Mouse (Mus musculus) intestine, embryonic 14.5 days (tissue): Measurements from ENCODE around the gene Gm26727. TPM values are rescaled to one million over a fixed set of nuclear protein-coding genes. Genes with fewer than 3 reads are reported as not detected.
"Not testable (repeated sequence)": the region's sequence is repeated elsewhere in the genome, so short reads cannot be mapped to it uniquely, and the experiment has no call there.

Experiments
- ATAC-seq: fragments of 200-750 bp; cut with Nextera tagmentation; replicated peaks from 2 replicates; pipeline ENCODE4 v1.8.0; 2017; ENCODE audit warnings: low read depth, moderate number of reproducible peaks, moderate TSS enrichment, moderate library complexity; ENCODE audit not compliant: low FRiP score, low TSS enrichment
- DNase-seq: peaks from one replicate; pipeline ENCODE4 v3.0.0-alpha.2; 2018; ENCODE audit warnings: low spot score
- H3K27ac ChIP-seq: fragments of 300-500 bp; sonication (generic); 2 replicates; pipeline ENCODE4 v1.5.1; 2014; ENCODE audit warnings: low read depth, mild to moderate bottlenecking, control low read depth
- H3K27me3 ChIP-seq: fragments of 300-500 bp; sonication (generic); replicated peaks from 2 replicates; pipeline ENCODE4 v1.6.1; 2014; ENCODE audit warnings: low read length, control low read depth; ENCODE audit not compliant: control insufficient read depth, insufficient read depth
- H3K36me3 ChIP-seq: fragments of 300-500 bp; sonication (generic); 2 replicates; pipeline ENCODE4 v1.6.1; 2014; ENCODE audit warnings: low read length, control low read depth; ENCODE audit not compliant: control insufficient read depth, insufficient read depth
- H3K4me1 ChIP-seq: fragments of 300-500 bp; sonication (generic); replicated peaks from 2 replicates; pipeline ENCODE4 v1.6.1; 2014; ENCODE audit warnings: low read length, control low read depth, mixed read lengths; ENCODE audit not compliant: control insufficient read depth, insufficient read depth
- H3K4me2 ChIP-seq: fragments of 300-500 bp; sonication (generic); 2 replicates; pipeline ENCODE4 v1.6.1; 2014; ENCODE audit warnings: low read length
- H3K4me3 ChIP-seq: fragments of 300-500 bp; sonication (generic); 2 replicates; pipeline ENCODE4 v1.5.1; 2014; ENCODE audit warnings: low read depth, low read length, control low read depth, mixed read lengths
- H3K9ac ChIP-seq: fragments of 300-500 bp; sonication (generic); 2 replicates; pipeline ENCODE4 v1.6.1; 2014; ENCODE audit warnings: mild to moderate bottlenecking, low read length
- H3K9me3 ChIP-seq: fragments of 300-500 bp; sonication (generic); 2 replicates; pipeline ENCODE4 v1.6.1; 2016; ENCODE audit warnings: low read length, control low read depth; ENCODE audit not compliant: control insufficient read depth
- WGBS: fragments of 180-500 bp; shearing (Covaris S2); extraction: QIAGEN DNeasy Blood & Tissue Kit; methylation state at CpG from one replicate; pipeline ENCODE4 v1.1.7; 2014; 5-methylcytosine and 5-hydroxymethylcytosine counted together
- polyA plus RNA-seq: library from polyadenylated mRNA; unstranded; fragments of >200 nt; fragmentation: Nextera tagmentation; extraction: Ambion mirVana; gene quantifications from 2 replicates; pipeline ENCODE4 v1.2.1, GENCODE M21; 2014

Gene Gm26727
- not detected in 2 replicates for polyA plus RNA-seq

DNA sequence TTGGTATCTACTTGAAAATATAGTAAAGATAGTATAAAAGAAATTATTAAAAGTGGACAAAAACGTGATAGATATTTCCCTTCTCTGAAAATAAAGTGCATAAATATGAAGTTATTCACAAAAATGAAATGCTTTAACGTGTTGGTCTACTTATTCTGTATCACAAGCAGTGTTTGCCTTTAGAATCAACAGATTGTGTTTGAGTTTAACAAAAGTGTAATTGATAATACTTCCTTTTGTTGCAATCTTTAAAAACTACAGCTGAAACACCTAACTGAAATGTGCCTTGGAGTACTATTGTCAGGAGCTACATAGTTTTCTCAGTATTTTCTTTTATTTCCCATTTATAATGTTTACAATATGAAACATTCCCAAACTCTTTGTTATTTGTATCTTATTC, at the start of gene Gm26727:
Gene Gm26727 (minus strand): TSS at position 101 of the 400 bp plus-strand sequence.
- Histone ChIP-seq H3K9ac (no peak within 1 kb of the TSS), H3K9me3 (no peaks in the 10 kb centered on the region), H3K4me1 (no peaks in the 10 kb centered on the region), H3K27ac (no peak within 1 kb of the TSS), H3K27me3 (no peaks in the 10 kb centered on the region), H3K36me3 (no peaks in the 10 kb centered on the region), H3K4me2 (no peak within 1 kb of the TSS), H3K4me3 (no peak within 1 kb of the TSS)
- WGBS, result 60% methylated on average over 2 of the region's 2 CpGs
- ATAC-seq (no peak), DNase-seq (no peak)

DNA sequence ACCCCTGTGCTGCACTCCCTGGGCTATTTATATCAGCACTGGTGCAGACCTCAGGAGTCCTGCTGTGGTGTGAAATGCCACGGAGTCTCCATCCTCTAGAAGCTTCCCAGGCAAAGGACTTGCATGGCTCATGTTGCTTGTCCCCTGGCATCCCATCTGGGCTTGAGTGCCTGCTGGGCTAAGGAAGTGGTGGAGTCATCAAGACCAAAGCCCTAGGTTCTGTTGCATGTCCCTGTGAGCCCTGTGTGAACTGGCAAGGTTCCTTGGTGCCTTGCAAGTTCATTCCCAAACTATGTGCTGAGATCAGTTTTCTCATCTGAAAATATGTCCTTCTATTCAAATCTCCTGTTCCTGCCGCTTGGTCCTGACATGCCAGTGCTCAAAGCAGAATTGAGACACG, 48.1 kb upstream of the Gm26727 start:
- Histone ChIP-seq H3K9ac (no peak overlapping the region), H3K36me3 (no peaks in the 10 kb centered on the region), H3K9me3 (no peaks in the 10 kb centered on the region), H3K27ac (no peak overlapping the region), H3K4me2 (no peak overlapping the region), H3K4me3 (no peak overlapping the region), H3K27me3 (no peaks in the 10 kb centered on the region), H3K4me1 (no peaks in the 10 kb centered on the region)
- 65% methylated on average over 3 of the region's 3 CpGs for WGBS
- ATAC-seq (no peak), DNase-seq (no peak)

DNA sequence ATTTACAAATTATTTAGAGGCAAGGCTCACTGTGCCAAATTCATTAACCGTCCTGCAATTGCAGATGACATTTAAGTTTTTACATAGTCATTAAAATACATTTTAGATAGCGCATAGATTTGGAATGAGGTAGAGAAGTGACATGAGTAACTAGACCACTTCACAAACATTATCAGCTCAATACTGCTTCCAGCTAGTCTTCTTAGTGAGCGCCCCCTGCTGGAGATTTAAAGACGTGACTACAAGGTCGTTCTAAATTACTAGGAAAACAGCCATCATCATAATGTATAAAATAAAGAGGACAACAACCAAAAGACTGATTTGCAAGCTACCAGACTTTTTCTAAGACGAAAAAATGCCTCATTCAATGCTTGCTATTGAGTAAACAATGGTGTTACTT, 44.8 kb upstream of the Gm26727 start:
- ATAC-seq, result no peak
- no peak for DNase-seq
- H3K4me1 ChIP-seq, result no peaks in the 10 kb centered on the region
- WGBS, result 20% methylated on average over 6 of the region's 6 CpGs
- H3K27me3 ChIP-seq, result no peaks in the 10 kb centered on the region
- H3K4me2 ChIP-seq, result no peak overlapping the region
- no peak overlapping the region for H3K4me3 ChIP-seq
- H3K36me3 ChIP-seq, result no peaks in the 10 kb centered on the region
- no peaks in the 10 kb centered on the region for H3K9me3 ChIP-seq
- H3K9ac ChIP-seq, result no peak overlapping the region
- H3K27ac ChIP-seq, result no peak overlapping the region

DNA sequence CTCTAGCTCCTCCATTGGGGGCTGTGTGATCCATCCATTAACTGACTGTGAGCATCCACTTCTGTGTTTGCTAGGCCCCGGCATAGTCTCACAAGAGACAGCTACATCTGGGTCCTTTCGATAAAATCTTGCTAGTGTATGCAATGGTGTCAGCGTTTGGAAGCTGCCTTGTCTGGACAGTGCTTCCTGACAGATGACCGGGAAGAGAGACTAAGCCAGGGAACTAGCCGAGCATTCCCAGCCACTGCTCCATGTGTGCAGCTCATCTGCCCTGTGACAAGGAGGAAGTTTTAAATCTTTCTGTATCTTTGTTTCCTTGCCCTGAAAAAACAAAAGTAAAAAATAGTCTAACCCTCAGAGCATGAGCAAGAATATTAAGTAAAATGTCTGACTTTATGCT, 37.0 kb upstream of the Gm26727 start:
- not testable (repeated sequence) for H3K9me3 ChIP-seq, H3K27me3 ChIP-seq, ATAC-seq, H3K9ac ChIP-seq, H3K36me3 ChIP-seq, H3K27ac ChIP-seq, H3K4me3 ChIP-seq, H3K4me1 ChIP-seq, H3K4me2 ChIP-seq, DNase-seq
- 46% methylated on average over 5 of the region's 5 CpGs for WGBS

DNA sequence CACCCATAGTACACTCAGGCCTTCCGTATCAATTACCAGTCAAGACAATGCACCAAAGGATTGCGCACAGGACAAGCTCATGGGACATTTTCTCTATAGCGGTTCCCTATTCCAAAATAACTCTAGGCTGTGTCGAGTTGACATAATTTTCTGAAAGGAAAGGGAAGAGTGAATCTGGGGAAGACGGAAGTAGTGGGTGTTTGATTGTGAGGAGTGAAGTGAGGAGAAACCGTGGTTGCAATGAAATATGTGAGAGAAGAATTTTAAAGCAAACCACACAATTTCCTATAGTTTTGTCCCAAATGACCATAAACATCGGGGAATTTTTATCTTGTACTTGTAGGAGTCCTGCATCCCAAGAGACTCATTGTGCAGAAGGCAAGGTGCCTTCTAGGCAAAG, 34.1 kb upstream of the Gm26727 start:
- no peak for ATAC-seq
- H3K4me3 ChIP-seq, result no peak overlapping the region
- no peaks in the 10 kb centered on the region for H3K4me1 ChIP-seq
- no peak overlapping the region for H3K27ac ChIP-seq
- H3K27me3 ChIP-seq, result no peaks in the 10 kb centered on the region
- H3K36me3 ChIP-seq, result no peaks in the 10 kb centered on the region
- no peaks in the 10 kb centered on the region for H3K9me3 ChIP-seq
- WGBS, result 90% methylated on average over 7 of the region's 7 CpGs
- H3K9ac ChIP-seq, result no peak overlapping the region
- no peak for DNase-seq
- H3K4me2 ChIP-seq, result no peak overlapping the region

DNA sequence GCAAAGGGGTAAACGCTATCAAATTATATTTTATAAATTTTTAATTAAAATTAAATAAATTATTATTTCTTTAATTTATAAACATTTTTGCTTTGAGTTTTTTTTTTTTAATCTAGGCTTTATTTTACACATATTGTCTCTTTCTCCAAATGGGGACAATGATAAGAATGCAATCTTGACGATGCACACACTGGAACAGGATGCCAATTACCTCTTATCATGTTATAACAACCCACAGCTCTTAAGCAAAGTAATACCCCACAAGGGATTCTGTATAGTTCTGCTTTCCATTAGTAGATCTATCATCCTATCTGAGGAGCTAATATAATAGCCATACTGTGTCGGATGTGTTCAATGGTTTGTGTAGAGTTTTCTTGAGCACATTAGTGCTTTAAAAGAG, 27.9 kb upstream of the Gm26727 start:
- no peak for ATAC-seq
- no peaks in the 10 kb centered on the region for H3K9me3 ChIP-seq
- no peak overlapping the region for H3K4me2 ChIP-seq
- no peak overlapping the region for H3K9ac ChIP-seq
- H3K36me3 ChIP-seq, result no peaks in the 10 kb centered on the region
- H3K27ac ChIP-seq, result no peak overlapping the region
- H3K4me1 ChIP-seq, result no peaks in the 10 kb centered on the region
- WGBS, result 82% methylated on average over 3 of the region's 3 CpGs
- H3K4me3 ChIP-seq, result no peak overlapping the region
- DNase-seq, result no peak
- H3K27me3 ChIP-seq, result no peaks in the 10 kb centered on the region

DNA sequence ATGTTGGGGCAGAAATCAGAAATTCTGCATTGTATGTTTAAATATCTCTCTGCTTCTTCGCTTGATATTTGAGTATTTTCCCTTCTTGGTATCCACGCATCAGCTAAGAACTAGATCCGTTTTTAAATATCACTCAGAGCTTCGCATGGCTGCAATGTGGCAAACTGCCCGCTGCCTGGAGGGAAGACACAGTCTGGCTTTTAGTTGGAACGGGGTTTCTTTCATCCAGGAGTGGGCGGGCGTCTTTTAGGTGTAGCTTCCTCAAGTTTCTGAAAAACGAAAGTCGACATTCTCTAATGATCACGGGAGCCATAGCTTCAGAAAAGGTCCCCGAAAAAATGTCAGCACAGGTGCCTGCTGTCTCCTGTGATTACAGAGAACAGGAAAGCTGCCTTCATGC, 14.2 kb upstream of the Gm26727 start:
- H3K27me3 ChIP-seq, result no peaks in the 10 kb centered on the region
- no peak overlapping the region for H3K4me3 ChIP-seq
- no peak overlapping the region for H3K27ac ChIP-seq
- H3K9ac ChIP-seq, result no peak overlapping the region
- no peaks in the 10 kb centered on the region for H3K36me3 ChIP-seq
- no peaks in the 10 kb centered on the region for H3K4me1 ChIP-seq
- no peak overlapping the region for H3K4me2 ChIP-seq
- DNase-seq, result no peak
- 65% methylated on average over 12 of the region's 12 CpGs for WGBS
- H3K9me3 ChIP-seq, result no peaks in the 10 kb centered on the region
- ATAC-seq, result no peak

DNA sequence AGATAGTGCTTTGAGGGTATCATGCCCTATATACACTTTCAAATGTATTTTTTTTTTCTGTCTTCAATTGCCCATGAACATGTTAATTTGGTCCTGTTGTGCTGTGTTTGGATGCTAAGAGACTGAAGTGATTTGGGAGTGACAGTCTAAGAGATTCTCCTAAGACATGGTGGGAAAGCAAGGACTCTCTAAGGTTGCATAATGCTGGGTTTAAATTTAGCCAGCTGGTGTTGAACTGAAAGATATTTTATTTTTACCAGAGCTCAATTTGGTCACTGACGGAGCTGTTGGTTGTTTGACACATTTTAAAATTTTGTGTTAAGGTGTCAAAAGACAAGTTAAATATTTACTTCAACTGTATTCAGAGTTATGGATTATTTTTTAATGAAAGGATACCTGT, 13.8 kb upstream of the Gm26727 start:
- no peaks in the 10 kb centered on the region for H3K36me3 ChIP-seq
- no peak overlapping the region for H3K9ac ChIP-seq
- ATAC-seq, result no peak
- DNase-seq, result no peak
- no peaks in the 10 kb centered on the region for H3K4me1 ChIP-seq
- no peak overlapping the region for H3K27ac ChIP-seq
- H3K9me3 ChIP-seq, result no peaks in the 10 kb centered on the region
- no peak overlapping the region for H3K4me2 ChIP-seq
- H3K27me3 ChIP-seq, result no peaks in the 10 kb centered on the region
- 68% methylated on average over 1 of the region's 1 CpGs for WGBS
- H3K4me3 ChIP-seq, result no peak overlapping the region

DNA sequence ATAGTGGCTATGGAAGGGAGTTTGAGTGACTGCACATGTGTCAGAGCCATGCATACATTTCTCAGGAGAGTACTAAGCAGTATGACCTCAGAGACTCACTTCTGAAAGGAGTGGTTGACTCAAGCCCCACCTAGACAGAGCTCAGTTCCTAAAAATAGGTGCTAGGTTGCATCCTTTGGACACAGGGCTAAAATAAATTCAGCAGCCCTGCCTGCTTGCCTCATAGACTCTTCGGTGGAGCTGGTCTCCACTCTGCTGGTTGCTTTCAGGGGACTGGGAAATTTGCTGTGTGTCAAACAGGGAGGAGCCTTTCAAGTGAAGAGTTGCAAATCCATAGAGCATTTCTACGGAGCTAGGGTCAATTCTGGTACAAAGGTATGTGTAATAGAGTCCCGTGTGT, 12.8 kb upstream of the Gm26727 start, which contains the start of gene Xirp2:
Gene Xirp2 (plus strand): TSS at position 223 of the 400 bp plus-strand sequence.
- no peak for ATAC-seq
- DNase-seq, result no peak

More for the DNA sequence above, 12.8 kb upstream of the Gm26727 start, which contains the start of gene Xirp2:
- no peak within 1 kb of the TSS for H3K4me3 ChIP-seq
- H3K27ac ChIP-seq, result no peak within 1 kb of the TSS
- WGBS, result 63% methylated on average over 3 of the region's 3 CpGs
- no peak within 1 kb of the TSS for H3K4me2 ChIP-seq
- no peaks in the 10 kb centered on the region for H3K36me3 ChIP-seq
- H3K9me3 ChIP-seq, result no peaks in the 10 kb centered on the region
- no peaks in the 10 kb centered on the region for H3K27me3 ChIP-seq
- H3K9ac ChIP-seq, result no peak within 1 kb of the TSS
- H3K4me1 ChIP-seq, result no peaks in the 10 kb centered on the region
